Comparison of ENCODE assay signal across 8 mouse cellular contexts in genomic region chr4:150226818-150227688, GRCm38 (mm10). TPM values are rescaled to one million over a fixed set of nuclear protein-coding genes. Genes with fewer than 3 reads are reported as not detected.
DNase-seq lines count a peak whose midpoint lies in the region; ATAC-seq and TF ChIP-seq lines count a peak whose summit lies in the region.
"Had no signal": no experiment of that assay in that cellular context is flagged by ENCODE, and none has a peak within 500 bp of the region (broad histone marks: within the 10 kb centered on the region; RNA-seq: fewer than 3 reads in every experiment).

No protein-coding gene starts in this region.

- peak; percentile 91 for ATAC-seq in neural tube, embryonic 15.5 days (ENCODE audit: low FRiP score)

- H3K4me1 ChIP-seq in neural tube, embryonic 15.5 days = peaks cover 31% of the 10 kb centered on the region

- H3K27me3 ChIP-seq in neural tube, embryonic 15.5 days (replicated peaks) = no peaks in the 10 kb centered on the region

- no peaks in the 10 kb centered on the region for H3K36me3 ChIP-seq in neural tube, embryonic 15.5 days

- H3K9ac ChIP-seq in neural tube, embryonic 15.5 days (replicated peaks) = no peak overlapping the region

- H3K4me3 ChIP-seq in layer of hippocampus, adult 2 months = no peak overlapping the region
- H3K4me3 ChIP-seq in neural tube, embryonic 15.5 days (replicated peaks) = no peak overlapping the region

- H3K4me2 ChIP-seq in neural tube, embryonic 15.5 days = no peak overlapping the region

- peak overlapping the region; percentile 75 for H3K27ac ChIP-seq in layer of hippocampus, adult 2 months
- H3K27ac ChIP-seq in neural tube, embryonic 15.5 days (replicated peaks) = peak overlapping the region; percentile 48

- 42% methylated on average over 6 of the region's 7 CpGs for WGBS in neural tube, embryonic 15.5 days

- DNase-seq in ovary, adult 18-20 months (ENCODE audit: low spot score) = peak; percentile 70
- no peak for DNase-seq in ovary, postnatal 10 days (ENCODE audit: low spot score)
- DNase-seq in cerebellum, adult 8-10 months = peak; percentile 91
- peak; percentile 53 to 59 for DNase-seq in gastrocnemius, postnatal 36 days
- peak; percentile 75 to 85 for DNase-seq in layer of hippocampus, adult 2 months (ENCODE audit: low spot score in 2 of 2)
- DNase-seq in spleen, postnatal 36 days (ENCODE audit: low spot score in 2 of 2) = no peak

- intact Hi-C loops in gastrocnemius, postnatal 36 days (cut with DNase I) = no loop called here

- no peak for TF ChIP-seq CTCF in layer of hippocampus, adult 2 months (conservative IDR thresholded peaks at IDR 0.05)

- H3K9me3 ChIP-seq in neural tube, embryonic 15.5 days (replicated peaks) = no peaks in the 10 kb centered on the region

RNA-seq across cellular contexts. Expression of gene Eno1, which starts 9.5 kb away (rescaled TPM):
- total RNA-seq in gastrocnemius, postnatal 36 days (2021) = 100 to 1,000 TPM; 104 to 128 TPM
- 100 to 1,000 TPM; 416 to 423 TPM for total RNA-seq in layer of hippocampus, adult 2 months (2021)
- polyA plus RNA-seq in neural tube, embryonic 15.5 days (2015; fragmentation: Nextera tagmentation; extraction: Ambion mirVana) = 1,173 and 1,202 TPM in 2 replicates

RNA-seq across cellular contexts. Expression of gene Car6, which starts 25.9 kb away (rescaled TPM):
- total RNA-seq in gastrocnemius, postnatal 36 days (2021) = under 1 TPM in 1 of 2 experiments, not detected in 1; 0.37 TPM
- total RNA-seq in layer of hippocampus, adult 2 months (2021) = not detected
- not detected in 2 replicates for polyA plus RNA-seq in neural tube, embryonic 15.5 days (2015; fragmentation: Nextera tagmentation; extraction: Ambion mirVana)
- total RNA-seq: left cerebral cortex, adult 8-10 months had no signal

RNA-seq across cellular contexts. Expression of gene Rere, which starts 54.4 kb away (rescaled TPM):
- total RNA-seq in gastrocnemius, postnatal 36 days (2021) = 10 to 100 TPM; 47.6 to 66.2 TPM
- total RNA-seq in layer of hippocampus, adult 2 months (2021) = 100 to 1,000 TPM; 144 to 153 TPM
- polyA plus RNA-seq in neural tube, embryonic 15.5 days (2015; fragmentation: Nextera tagmentation; extraction: Ambion mirVana) = 31.8 and 34.6 TPM in 2 replicates

Comparison
In these comparisons a context has a peak if more than half of its experiments do, and no peak if none do; other contexts are left out.
1. DNase-seq: peak in ovary, adult 18-20 months (single experiment), cerebellum, adult 8-10 months (single experiment), gastrocnemius, postnatal 36 days (2 of 2) and layer of hippocampus, adult 2 months (2 of 2); none in ovary, postnatal 10 days (single experiment) and spleen, postnatal 36 days (0 of 2).